Mouse (Mus musculus) C2C12 (cell line): ENCODE results near the gene Dnajc12. TPM values are rescaled to one million over a fixed set of nuclear protein-coding genes. Genes with fewer than 3 reads are reported as not detected.
"Not testable (repeated sequence)": the region's sequence is repeated elsewhere in the genome, so short reads cannot be mapped to it uniquely, and the experiment has no call there.

Experiments used
- H3K27me3 ChIP-seq: one replicate; pipeline ENCODE4 v1.6.1; 2011; ENCODE audit not compliant: control insufficient read depth, insufficient read depth, insufficient read length
- H3K36me3 ChIP-seq: one replicate; pipeline ENCODE4 v1.6.1; 2011; ENCODE audit not compliant: control insufficient read depth, insufficient read depth
- H3K4me3 ChIP-seq: one replicate; pipeline ENCODE4 v1.5.1; 2011; ENCODE audit warnings: mild to moderate bottlenecking, control low read depth; ENCODE audit not compliant: poor library complexity, insufficient read depth, severe bottlenecking
- H3K79me2 ChIP-seq: one replicate; pipeline ENCODE4 v1.6.1; 2011; ENCODE audit not compliant: control insufficient read depth, insufficient read depth
- H3K79me3 ChIP-seq: one replicate; pipeline ENCODE4 v1.6.1; 2011; ENCODE audit warnings: low read depth, control low read depth
- H3ac ChIP-seq: one replicate; pipeline ENCODE3; 2011; ENCODE audit warnings: low read depth; ENCODE audit not compliant: control insufficient read depth, insufficient read length
- CEBPB ChIP-seq: IDR thresholded peaks from one replicate; pipeline ENCODE4 v1.6.1; 2011; ENCODE audit warnings: low read depth, mild to moderate bottlenecking, control low read depth, moderate library complexity
- CTCF ChIP-seq: IDR thresholded peaks from one replicate; pipeline ENCODE4 v1.5.1; 2011; ENCODE audit not compliant: control insufficient read depth, insufficient read depth, insufficient read length
- FOSL1 ChIP-seq: IDR thresholded peaks from one replicate; pipeline ENCODE4 v1.8.0; 2011; ENCODE audit warnings: mild to moderate bottlenecking, low read length; ENCODE audit not compliant: poor library complexity, insufficient read depth, severe bottlenecking
- MAX ChIP-seq: IDR thresholded peaks from one replicate; pipeline ENCODE4 v1.6.1; 2011; ENCODE audit warnings: mild to moderate bottlenecking, control low read depth
- MYOD1 ChIP-seq: IDR thresholded peaks from one replicate; pipeline ENCODE4 v1.6.1; 2011; ENCODE audit warnings: low read depth; ENCODE audit not compliant: control insufficient read depth, insufficient read length
- MYOG ChIP-seq: IDR thresholded peaks from one replicate; pipeline ENCODE4 v1.6.1; 2011; ENCODE audit not compliant: control insufficient read depth, insufficient read length; ENCODE audit errors: extremely low read depth
- USF1 ChIP-seq: IDR thresholded peaks from one replicate; pipeline ENCODE4 v1.6.1; 2011; ENCODE audit warnings: low read depth, mild to moderate bottlenecking, control low read depth, moderate library complexity
- polyA plus RNA-seq: library from polyadenylated mRNA; unstranded; fragments of >200 nt; fragmentation: generic; extraction: Trizol; gene quantifications from one replicate; pipeline ENCODE4 v1.2.1, GENCODE M21; 2012; ENCODE audit warnings: missing spikeins

The Dnajc12 gene
- polyA plus RNA-seq, 1 experiment, result 2.8 TPM

GRCm38 (mm10) chr10:63388948-63389347, 6.7 kb downstream of the Dnajc12 start:
- H3K4me3 ChIP-seq, result no peak overlapping the region
- TF ChIP-seq USF1 (no peak), CEBPB (no peak), MYOG (no peak), MAX (no peak), CTCF (no peak), FOSL1 (no peak), MYOD1 (no peak)
- H3K36me3 ChIP-seq, result no peaks in the 10 kb centered on the region
- H3K79me2 ChIP-seq, result no peaks in the 10 kb centered on the region
- H3ac ChIP-seq, result no peak overlapping the region
- H3K79me3 ChIP-seq, result no peaks in the 10 kb centered on the region
- H3K27me3 ChIP-seq, result no peaks in the 10 kb centered on the region

GRCm38 (mm10) chr10:63396963-63397362, 14.7 kb downstream of the Dnajc12 start:
- TF ChIP-seq MYOG (no peak), CTCF (no peak), CEBPB (no peak), MYOD1 (no peak), MAX (no peak), FOSL1 (no peak), USF1 (no peak)

DNA sequence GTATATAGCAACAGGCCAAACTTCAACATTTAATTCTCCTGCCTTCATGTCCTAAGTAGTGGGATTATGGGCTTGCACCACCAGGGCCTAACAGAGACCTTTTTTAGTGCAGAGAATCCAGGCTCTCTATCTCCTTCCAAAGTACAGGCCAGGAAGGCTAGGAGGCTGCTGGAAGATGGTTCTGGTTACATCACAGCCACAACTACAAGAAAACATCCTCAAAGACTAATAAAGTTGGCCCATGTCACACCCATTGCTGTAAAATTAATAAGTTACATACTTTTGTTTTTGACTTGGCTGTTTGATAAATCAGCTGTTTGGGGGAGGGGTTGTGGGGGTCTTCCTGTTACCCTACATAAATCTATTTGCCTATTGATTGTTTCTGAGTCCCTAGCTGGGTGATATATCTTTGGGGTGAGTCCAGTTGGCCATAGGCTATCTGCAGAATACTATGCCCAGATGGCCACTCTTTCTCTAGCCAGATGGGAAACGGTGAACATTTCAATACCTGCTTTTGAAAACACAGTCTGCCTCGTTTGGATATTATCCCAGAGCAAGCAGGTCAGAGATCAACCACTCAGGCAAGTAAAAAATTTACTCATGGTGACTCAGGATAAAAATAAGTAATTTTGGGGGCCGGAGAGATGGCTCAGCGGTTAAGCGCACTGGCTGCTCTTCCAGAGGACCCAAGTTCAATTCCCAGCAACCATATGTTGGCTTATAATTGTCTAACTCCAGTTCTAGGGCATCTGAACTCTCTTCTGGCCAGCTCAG, 20.7 kb downstream of the Dnajc12 start:
- no peaks in the 10 kb centered on the region for H3K79me2 ChIP-seq
- no peak overlapping the region for H3ac ChIP-seq
- H3K27me3 ChIP-seq, result no peaks in the 10 kb centered on the region
- no peaks in the 10 kb centered on the region for H3K79me3 ChIP-seq
- H3K36me3 ChIP-seq, result no peaks in the 10 kb centered on the region
- H3K4me3 ChIP-seq, result no peak overlapping the region
- TF ChIP-seq USF1 (no peak), MAX (no peak), FOSL1 (no peak), CEBPB (no peak), CTCF (no peak), MYOG (no peak), MYOD1 (no peak)

More at GRCm38 (mm10) chr10:63396963-63397362, 14.7 kb downstream of the Dnajc12 start:
- no peak overlapping the region for H3ac ChIP-seq
- no peaks in the 10 kb centered on the region for H3K79me2 ChIP-seq
- H3K4me3 ChIP-seq, result no peak overlapping the region
- no peaks in the 10 kb centered on the region for H3K27me3 ChIP-seq
- H3K79me3 ChIP-seq, result no peaks in the 10 kb centered on the region
- no peaks in the 10 kb centered on the region for H3K36me3 ChIP-seq

GRCm38 (mm10) chr10:63403636-63404035, 21.4 kb downstream of the Dnajc12 start:
- no peak overlapping the region for H3K4me3 ChIP-seq
- no peaks in the 10 kb centered on the region for H3K36me3 ChIP-seq
- TF ChIP-seq FOSL1, result no peak
- no peak for TF ChIP-seq MAX
- no peak for TF ChIP-seq CEBPB
- no peak for TF ChIP-seq USF1
- TF ChIP-seq MYOG, result no peak
- no peak for TF ChIP-seq MYOD1
- TF ChIP-seq CTCF, result no peak
- H3K79me3 ChIP-seq, result no peaks in the 10 kb centered on the region
- H3ac ChIP-seq, result no peak overlapping the region
- no peaks in the 10 kb centered on the region for H3K27me3 ChIP-seq
- no peaks in the 10 kb centered on the region for H3K79me2 ChIP-seq

GRCm38 (mm10) chr10:63410162-63410956, 28.1 kb downstream of the Dnajc12 start:
- TF ChIP-seq MYOG (no peak), CEBPB (peak; percentile 74)

GRCm38 (mm10) chr10:63411674-63412073, 29.4 kb downstream of the Dnajc12 start:
- not testable (repeated sequence) for H3K4me3 ChIP-seq, H3K36me3 ChIP-seq, H3K79me2 ChIP-seq, H3K27me3 ChIP-seq, H3ac ChIP-seq, H3K79me3 ChIP-seq

More at GRCm38 (mm10) chr10:63410162-63410956, 28.1 kb downstream of the Dnajc12 start:
- no peaks in the 10 kb centered on the region for H3K27me3 ChIP-seq
- H3K79me2 ChIP-seq, result no peaks in the 10 kb centered on the region
- no peaks in the 10 kb centered on the region for H3K36me3 ChIP-seq
- no peak overlapping the region for H3ac ChIP-seq
- no peaks in the 10 kb centered on the region for H3K79me3 ChIP-seq
- H3K4me3 ChIP-seq, result no peak overlapping the region
